Mouse (Mus musculus): ENCODE measurements around the gene Gpc6.

DNA sequence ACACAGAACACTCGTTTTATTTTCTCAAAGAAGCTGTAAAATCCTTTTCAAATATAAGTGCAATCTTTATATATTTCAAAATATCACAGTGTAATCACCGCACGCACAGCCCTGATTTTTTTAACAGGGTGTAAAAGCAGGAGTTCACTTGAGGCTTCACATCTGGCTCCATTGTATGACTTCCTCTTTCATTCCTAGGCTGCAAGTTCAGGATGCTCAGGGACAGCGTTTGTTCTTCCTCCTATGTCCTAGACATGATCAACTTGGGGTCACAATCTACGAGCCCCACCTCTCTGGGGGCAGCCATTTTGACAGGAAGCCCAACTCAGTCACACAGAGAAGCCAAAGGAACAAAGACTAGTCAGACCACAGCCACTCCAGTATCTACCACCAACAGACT lies 1094.2 kb downstream of the Gpc6 start:
- no peak for TF ChIP-seq CTCF (IDR thresholded peaks at IDR 0.05; ENCODE audit: low read depth)
- no peak for TF ChIP-seq EP300 (IDR thresholded peaks at IDR 0.05; ENCODE audit: low read depth)

Data from heart, postnatal 0 days (tissue).